Mouse (Mus musculus) ES-E14 (cell line): ENCODE measurements around the gene Slamf1. TPM values are rescaled to one million over a fixed set of nuclear protein-coding genes. Genes with fewer than 3 reads are reported as not detected.

ENCODE experiments used
- DNase-seq: peaks from one replicate; pipeline ENCODE4 v3.0.0-alpha.2; 2013; ENCODE audit warnings: low read depth, low spot score
- H3K27ac ChIP-seq: 2 replicates; pipeline ENCODE4 v1.5.1; 2012; ENCODE audit warnings: low read depth, mild to moderate bottlenecking, low read length, moderate library complexity, mixed read lengths; ENCODE audit not compliant: poor library complexity, insufficient read depth, severe bottlenecking
- H3K36me3 ChIP-seq: 2 replicates; pipeline ENCODE4 v1.6.1; 2012; ENCODE audit warnings: mild to moderate bottlenecking, low read length, moderate library complexity, mixed read lengths; ENCODE audit not compliant: control insufficient read depth, poor library complexity, insufficient read depth, severe bottlenecking
- H3K4me1 ChIP-seq, 2 experiments: fragments of 150-350 bp in 1 of 2; sonication (generic) in 1 of 2; 2 replicates each; pipeline ENCODE4 v1.6.1; 2012; ENCODE audit warnings: low read length in 2 of 2, mild to moderate bottlenecking in 1 of 2, mixed read lengths in 1 of 2; ENCODE audit not compliant: control insufficient read depth in 2 of 2, insufficient read depth in 2 of 2, poor library complexity in 1 of 2
- H3K4me3 ChIP-seq, 2 experiments: fragments of 150-350 bp in 1 of 2; sonication (generic) in 1 of 2; 2 replicates each; pipeline ENCODE4 v1.5.1; 2012; ENCODE audit warnings: low read length in 2 of 2, low read depth in 1 of 2, mild to moderate bottlenecking in 1 of 2, mixed read lengths in 1 of 2; ENCODE audit not compliant: insufficient read depth in 1 of 2, poor library complexity in 1 of 2, severe bottlenecking in 1 of 2
- H3K9ac ChIP-seq: 2 replicates; pipeline ENCODE4 v1.6.1; 2012; ENCODE audit warnings: low read depth, mild to moderate bottlenecking, low read length, mixed read lengths; ENCODE audit not compliant: poor library complexity, insufficient read depth, severe bottlenecking
- H3K9me3 ChIP-seq: fragments of 150-350 bp; sonication (generic); 2 replicates; pipeline ENCODE4 v1.6.1; 2012; ENCODE audit warnings: low read depth, mild to moderate bottlenecking, low read length; ENCODE audit not compliant: control insufficient read depth, insufficient read depth
- CHD2 ChIP-seq: IDR thresholded peaks from 2 replicates; pipeline ENCODE4 v1.6.1; 2014; ENCODE audit warnings: mild to moderate bottlenecking, low read depth, low read length, inconsistent platforms
- HCFC1 ChIP-seq: IDR thresholded peaks from 2 replicates; pipeline ENCODE4 v1.6.1; 2012; ENCODE audit warnings: low read length, inconsistent platforms, borderline replicate concordance; ENCODE audit not compliant: insufficient read depth
- MAFK ChIP-seq: IDR thresholded peaks from 2 replicates; pipeline ENCODE4 v1.6.1; 2014; ENCODE audit warnings: mild to moderate bottlenecking, low read depth, low read length, inconsistent platforms; ENCODE audit not compliant: insufficient read depth
- ZC3H11A ChIP-seq: IDR thresholded peaks from 2 replicates; pipeline ENCODE4 v1.6.1; 2012; ENCODE audit warnings: low read depth, mild to moderate bottlenecking, inconsistent platforms, low read length, borderline replicate concordance
- ZNF384 ChIP-seq: IDR thresholded peaks from 2 replicates; pipeline ENCODE4 v1.6.1; 2012; ENCODE audit warnings: low read depth, low read length, inconsistent platforms
- in situ Hi-C, 2 experiments: fragments of 600-800 bp; cut with MboI; formaldehyde crosslinking; loops; one replicate each; pipeline ENCODE4 v1.15.1; 2025; ENCODE audit warnings: low sequenced_read_pairs in 2 of 2, inconsistent platforms in 1 of 2; ENCODE audit not compliant: unreplicated experiment in 2 of 2
- total RNA-seq: library from RNA; depleted of rRNA; stranded (reverse); fragments of 300-350 nt; gene quantifications from 2 replicates; pipeline ENCODE4 v1.2.3, GENCODE M21; 2012

The Slamf1 gene
- total RNA-seq, 1 experiment: 0.67 TPM

- Histone ChIP-seq H3K4me3 (no peak overlapping the region), H3K27ac (no peak overlapping the region), H3K36me3 (no peaks in the 10 kb centered on the region), H3K4me1 (no peaks in the 10 kb centered on the region), H3K9ac (no peak overlapping the region), H3K9me3 (no peaks in the 10 kb centered on the region)
- TF ChIP-seq MAFK (no peak), HCFC1 (no peak), ZNF384 (no peak), CHD2 (no peak), ZC3H11A (no peak)
- no peak for DNase-seq
- in situ Hi-C loops: no loop called here
These were observed 15.5 kb downstream of the Slamf1 start for GRCm38 (mm10) chr1:171782287-171782915.

- Histone ChIP-seq H3K4me3 (no peak overlapping the region), H3K36me3 (no peaks in the 10 kb centered on the region), H3K4me1 (no peaks in the 10 kb centered on the region), H3K9ac (no peak overlapping the region), H3K9me3 (no peaks in the 10 kb centered on the region), H3K27ac (no peak overlapping the region)
- TF ChIP-seq ZC3H11A (no peak), HCFC1 (no peak), CHD2 (no peak), MAFK (no peak), ZNF384 (no peak)
- in situ Hi-C loops: no loop called here
- no peak for DNase-seq
These were observed 18.9 kb downstream of the Slamf1 start for GRCm38 (mm10) chr1:171785871-171786270.

GRCm38 (mm10) chr1:171787281-171788015 lies 20.5 kb downstream of the Slamf1 start:
- H3K27ac ChIP-seq: no peak overlapping the region
- no peaks in the 10 kb centered on the region for H3K4me1 ChIP-seq
- in situ Hi-C loops: no loop called here
- no peak for DNase-seq
- no peak overlapping the region for H3K9ac ChIP-seq
- no peaks in the 10 kb centered on the region for H3K9me3 ChIP-seq
- H3K36me3 ChIP-seq: no peaks in the 10 kb centered on the region
- TF ChIP-seq MAFK (no peak), CHD2 (no peak), HCFC1 (no peak), ZC3H11A (no peak), ZNF384 (no peak)
- H3K4me3 ChIP-seq: no peak overlapping the region

GRCm38 (mm10) chr1:171788461-171789283 lies 21.7 kb downstream of the Slamf1 start:
- Histone ChIP-seq H3K9me3 (no peaks in the 10 kb centered on the region), H3K4me3 (no peak overlapping the region), H3K36me3 (no peaks in the 10 kb centered on the region), H3K27ac (no peak overlapping the region), H3K9ac (no peak overlapping the region), H3K4me1 (no peaks in the 10 kb centered on the region)
- in situ Hi-C loops: no loop called here
- no peak for DNase-seq
- no peak for TF ChIP-seq MAFK
- TF ChIP-seq ZNF384: no peak
- no peak for TF ChIP-seq HCFC1
- TF ChIP-seq ZC3H11A: no peak
- no peak for TF ChIP-seq CHD2
